Mouse (Mus musculus): ENCODE measurements around the gene Sap30bp.
A peak's percentile ranks its signal among the peaks of the same experiment; 100 is the strongest.

Gene Sap30bp

DNA sequence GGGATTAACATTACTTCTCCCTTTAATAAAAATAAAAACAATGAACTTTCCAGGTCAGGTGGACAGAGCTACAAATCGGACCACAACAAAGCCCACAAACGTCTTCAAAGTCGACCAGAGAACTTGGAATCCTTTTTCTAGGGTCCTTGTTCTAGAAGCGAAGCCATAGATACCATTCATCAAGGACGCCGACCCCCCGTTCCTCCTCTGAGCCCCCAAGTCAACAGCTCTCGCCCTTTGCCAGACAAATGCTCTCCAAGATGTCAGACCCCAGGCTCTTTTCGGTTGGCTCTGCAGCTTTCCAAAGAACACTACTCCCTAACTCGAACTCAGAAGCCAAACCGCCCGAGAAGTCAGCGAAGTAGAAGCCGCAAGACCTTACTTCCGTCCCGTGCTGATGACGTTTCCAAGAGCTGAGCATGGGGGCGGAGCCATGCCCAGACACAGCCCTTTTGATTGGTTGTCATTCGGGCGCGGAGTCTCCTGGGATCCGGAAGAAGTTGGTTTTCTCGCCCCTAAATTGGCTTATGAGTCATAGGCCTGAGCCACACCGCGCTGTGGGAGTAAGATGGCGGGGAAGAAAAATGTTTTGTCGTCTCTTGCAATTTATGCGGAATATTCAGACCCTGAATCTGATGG, at the start of gene Sap30bp, which contains the start of gene Recql5:
Gene Sap30bp, plus strand, starts transcription at position 175 of the 639 bp plus-strand sequence.
Gene Recql5, minus strand, starts transcription at position 370 of the 639 bp plus-strand sequence.
- peak; percentile 98 for DNase-seq

DNA sequence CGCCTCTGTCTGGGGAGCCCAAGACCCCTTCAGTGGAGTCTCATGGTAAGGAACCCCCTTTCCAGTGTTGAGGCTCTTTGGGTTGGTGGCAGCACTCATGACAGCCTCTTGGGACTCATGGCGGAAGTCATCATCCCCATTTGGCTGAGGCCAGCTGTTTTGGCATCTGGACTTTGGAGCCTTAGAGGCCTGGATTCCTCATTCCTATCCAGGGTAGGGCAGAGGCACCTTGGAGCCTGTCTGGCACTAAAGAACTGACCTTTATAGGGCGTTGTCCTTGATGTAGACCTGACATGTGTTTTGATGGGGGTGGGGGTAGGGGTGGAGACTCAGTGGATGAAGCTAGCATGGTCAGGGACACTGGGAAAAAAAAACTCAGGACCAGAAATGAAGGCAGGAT, 48.7 kb upstream of the Sap30bp start:
- no peak for DNase-seq

DNA sequence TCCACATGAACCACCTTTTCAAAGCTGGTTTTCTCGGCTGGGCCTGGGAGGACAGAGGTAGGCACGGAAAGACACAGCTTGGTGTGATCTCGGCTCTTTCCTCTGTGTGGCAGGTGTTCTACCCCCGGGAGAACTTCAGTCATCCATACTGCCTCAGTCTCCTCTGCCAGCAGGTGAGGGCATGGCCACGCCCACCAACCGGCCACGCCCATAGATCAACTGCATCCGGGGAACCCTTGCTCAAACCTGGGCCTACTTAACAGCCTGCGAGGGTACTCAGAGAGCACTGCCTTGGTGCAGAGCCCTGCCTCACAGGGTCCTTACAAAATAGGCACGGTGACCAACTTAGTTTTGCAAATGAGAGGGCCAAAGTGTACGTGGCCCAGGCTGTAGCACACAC, 47.8 kb upstream of the Sap30bp start:
- DNase-seq = no peak

DNA sequence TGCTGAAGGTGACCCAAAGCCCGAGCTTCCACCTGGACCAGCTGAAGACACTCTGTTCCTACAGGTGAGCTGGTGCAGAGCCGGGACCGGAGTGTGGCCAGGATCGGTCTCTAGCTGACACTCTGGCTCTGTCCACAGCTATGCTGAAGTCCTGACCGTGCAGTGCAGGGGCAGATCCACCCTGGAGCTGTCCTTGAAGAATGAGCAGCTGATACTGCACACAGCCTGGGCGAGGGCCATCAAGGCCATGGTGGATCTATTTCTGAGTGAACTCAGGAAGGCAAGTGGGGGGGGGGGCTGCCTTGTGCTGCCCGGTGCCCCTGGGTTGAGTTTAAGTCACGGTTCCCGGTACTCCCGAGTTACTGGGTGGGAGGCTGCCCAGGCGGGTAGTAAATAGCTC, 46.6 kb upstream of the Sap30bp start:
- no peak for DNase-seq

DNA sequence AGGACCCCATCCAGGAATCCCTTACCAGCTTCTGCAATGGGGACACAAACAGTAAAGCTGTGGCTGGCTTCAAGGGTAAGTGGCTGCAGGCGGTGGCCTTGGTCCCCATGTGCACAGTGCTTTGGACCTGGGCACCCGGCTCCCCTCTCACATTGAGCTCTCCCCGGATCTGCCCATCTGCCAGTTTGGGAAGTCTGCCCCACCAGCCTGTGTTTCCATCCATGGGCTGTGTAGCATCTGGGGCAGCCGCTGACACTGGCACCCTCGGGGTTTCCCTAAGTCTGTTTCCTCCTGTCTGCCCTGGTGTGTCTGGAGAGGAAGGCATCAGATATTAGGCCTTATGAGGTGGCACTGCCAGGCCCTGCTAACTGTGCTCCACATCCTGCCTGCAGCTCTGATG, 45.1 kb upstream of the Sap30bp start:
- no peak for DNase-seq

DNA sequence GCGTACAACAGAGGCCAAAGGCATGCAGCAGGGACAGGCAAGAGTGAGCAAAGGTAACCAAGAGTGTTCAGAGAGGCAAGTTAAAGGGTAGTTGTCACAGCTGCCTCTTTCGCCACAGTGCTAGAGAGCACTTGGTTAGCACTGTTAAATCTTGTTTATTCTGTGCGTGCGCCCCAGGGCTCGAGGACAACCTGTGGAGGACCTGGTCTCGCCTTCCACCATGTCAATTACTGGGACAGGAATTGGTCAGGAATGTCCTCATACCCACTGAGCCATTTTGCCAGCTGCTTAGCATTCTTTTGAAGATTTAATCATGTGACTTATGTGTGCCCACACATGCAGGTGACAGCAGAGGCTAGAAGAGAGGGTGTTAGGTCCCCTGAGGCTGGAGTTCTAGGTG, 43.9 kb upstream of the Sap30bp start:
- DNase-seq = no peak

DNA sequence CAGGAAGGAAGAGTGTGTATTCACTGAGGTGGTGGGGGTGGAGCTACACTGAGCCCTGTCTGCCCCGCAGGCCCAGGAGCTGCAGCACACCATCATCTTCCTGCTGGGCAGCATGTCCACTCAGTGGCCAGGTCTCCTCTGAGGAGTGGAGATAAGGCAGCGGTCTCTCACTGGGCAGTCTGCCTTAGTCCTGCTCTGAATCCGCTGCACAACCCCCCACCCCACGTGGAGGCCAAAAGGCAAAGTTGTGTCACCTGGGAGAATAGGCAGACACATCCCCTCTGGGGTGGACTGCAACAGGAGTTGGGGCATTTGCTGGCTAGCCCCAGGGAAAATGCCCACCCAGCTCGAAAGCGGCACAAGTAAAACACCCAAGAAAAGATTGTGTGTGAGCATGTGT, 40.9 kb upstream of the Sap30bp start:
- DNase-seq = no peak

DNA sequence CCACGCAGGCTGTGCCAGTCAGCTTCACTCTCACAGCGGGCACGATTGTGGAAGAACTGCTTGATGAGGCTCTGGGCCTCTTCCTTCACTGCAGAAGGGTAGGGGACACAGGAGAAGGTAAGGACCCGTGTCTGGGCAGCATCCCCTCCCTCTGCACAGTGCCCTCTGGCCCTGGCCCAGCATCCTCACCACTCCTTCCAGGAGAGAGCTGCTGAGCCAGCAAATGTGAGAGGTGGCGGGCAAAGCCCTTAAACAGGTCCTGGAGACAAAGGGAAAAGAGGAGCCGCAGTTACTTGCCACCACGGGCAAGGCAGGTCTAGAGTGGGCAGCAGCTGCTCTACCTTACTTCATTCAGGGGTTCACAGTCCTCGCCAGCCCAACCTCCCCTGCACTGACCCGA, 40.0 kb upstream of the Sap30bp start:
- DNase-seq = no peak

DNA sequence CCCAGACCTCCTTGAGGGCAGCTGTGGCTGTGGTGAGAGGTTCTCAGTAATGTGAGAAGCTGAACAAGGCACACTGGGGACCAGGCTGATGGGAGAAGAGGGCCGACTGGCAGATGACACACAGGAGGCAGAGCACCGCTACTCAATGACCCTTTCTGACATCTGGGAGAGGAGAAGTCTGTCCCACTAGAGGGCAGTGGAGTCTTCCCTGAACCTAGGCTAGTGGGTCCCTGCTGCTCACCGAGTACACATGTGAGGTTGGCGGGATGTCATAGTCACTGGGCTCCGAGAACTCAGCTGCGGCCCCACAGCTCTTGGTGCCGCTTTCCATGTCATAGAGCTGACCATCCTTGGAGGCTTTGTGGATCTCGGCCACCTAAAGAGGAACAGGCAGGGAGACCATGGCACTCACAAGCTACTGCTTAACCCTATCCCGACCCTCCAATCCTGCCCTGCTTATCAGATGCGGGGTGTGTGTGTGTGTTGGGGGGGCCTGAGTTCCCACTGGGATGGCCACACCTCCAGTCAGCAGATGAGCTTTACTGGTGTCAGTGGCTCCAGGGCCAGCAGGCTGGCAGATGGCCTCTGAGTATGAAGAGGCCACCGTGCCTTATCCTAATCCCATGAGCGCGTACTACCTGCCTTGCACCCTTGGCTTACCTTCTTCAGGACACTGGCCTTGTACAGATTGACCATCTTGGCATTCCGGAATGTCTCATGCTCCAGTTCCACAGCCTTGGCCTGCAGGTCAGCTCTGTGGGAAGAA, 38.1 kb upstream of the Sap30bp start:
- no peak for DNase-seq

DNA sequence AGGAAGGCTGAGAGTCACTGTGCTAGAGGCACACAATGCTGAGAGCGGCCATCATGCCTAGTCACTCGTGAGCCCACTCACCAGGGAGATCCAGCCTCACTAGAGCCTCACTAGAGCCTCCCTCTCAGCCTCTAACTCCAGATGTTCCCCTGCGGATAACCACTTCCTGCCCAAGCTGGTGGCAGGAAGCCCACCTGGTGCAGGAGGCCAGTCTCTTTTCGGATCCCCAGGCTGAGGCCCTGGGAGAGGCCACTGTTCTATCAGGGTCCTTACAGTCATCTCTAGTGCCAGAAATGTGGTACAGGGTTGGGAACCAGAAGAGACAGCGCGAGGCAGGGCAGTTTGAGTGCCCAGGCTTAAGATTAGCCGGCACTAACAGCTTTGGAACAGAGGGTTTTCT, 34.6 kb upstream of the Sap30bp start:
- peak; percentile 25 to 33 for DNase-seq

DNA sequence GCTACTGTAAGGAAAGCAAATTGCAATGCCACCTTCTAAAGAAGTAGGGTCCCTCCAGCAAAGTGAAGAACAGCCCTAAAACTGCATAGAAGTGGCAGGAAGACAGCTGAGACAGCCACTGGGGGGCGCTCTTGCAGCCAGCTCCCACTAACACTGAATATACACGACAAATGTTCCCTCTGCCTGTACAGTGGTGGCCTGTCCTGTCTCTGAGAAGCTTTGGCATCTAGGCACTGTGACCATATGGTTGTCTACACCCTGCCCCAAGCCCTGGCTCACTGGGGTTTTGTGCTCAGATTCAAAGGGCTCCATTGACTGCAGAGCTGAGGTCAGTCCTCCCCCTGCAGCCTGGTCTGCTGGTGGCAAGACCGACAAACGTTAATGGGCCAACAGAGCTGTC, 34.2 kb upstream of the Sap30bp start:
- DNase-seq = peak; percentile 78 to 81

DNA sequence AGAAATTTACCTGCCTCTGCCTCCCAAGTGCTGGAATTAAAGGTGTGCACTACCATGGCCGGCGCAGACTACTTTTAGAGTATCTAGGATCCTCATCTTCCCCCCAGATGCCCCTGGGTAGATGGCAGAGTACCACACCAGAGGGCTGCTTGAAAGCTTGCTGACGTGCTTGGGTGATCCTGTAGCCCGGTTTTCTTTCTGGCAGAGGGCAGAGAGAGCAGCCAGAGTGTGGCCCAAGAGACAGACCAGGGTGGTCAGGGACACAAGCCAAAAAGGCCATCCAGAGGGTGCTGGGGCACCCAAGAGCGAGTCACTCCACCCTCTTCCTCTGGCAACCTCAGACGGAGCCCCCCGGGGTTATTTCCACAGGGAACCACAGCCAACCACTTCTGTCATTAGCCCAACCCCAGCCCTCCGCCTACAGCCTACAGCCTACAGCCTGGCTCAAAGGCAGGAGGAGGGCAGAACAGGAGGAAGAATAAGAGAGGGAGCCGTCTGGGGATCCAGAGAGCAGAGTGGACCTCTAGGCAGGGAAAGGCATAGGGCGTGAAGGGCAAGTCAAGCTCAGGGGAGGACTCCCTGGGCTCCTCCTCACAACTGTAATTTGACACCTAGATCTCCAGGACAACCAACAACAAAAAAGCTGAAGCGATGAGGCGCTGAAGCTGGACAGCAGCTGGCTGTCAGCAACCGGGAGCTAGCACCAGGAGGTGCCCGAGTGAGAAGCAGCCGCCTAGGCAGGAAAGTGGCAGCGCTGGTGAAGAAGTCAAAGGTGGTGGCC, 33.4 kb upstream of the Sap30bp start, which contains the start of gene Smim5:
Gene Smim5, plus strand, starts transcription at position 481 of the 781 bp plus-strand sequence.
- no peak for DNase-seq

DNA sequence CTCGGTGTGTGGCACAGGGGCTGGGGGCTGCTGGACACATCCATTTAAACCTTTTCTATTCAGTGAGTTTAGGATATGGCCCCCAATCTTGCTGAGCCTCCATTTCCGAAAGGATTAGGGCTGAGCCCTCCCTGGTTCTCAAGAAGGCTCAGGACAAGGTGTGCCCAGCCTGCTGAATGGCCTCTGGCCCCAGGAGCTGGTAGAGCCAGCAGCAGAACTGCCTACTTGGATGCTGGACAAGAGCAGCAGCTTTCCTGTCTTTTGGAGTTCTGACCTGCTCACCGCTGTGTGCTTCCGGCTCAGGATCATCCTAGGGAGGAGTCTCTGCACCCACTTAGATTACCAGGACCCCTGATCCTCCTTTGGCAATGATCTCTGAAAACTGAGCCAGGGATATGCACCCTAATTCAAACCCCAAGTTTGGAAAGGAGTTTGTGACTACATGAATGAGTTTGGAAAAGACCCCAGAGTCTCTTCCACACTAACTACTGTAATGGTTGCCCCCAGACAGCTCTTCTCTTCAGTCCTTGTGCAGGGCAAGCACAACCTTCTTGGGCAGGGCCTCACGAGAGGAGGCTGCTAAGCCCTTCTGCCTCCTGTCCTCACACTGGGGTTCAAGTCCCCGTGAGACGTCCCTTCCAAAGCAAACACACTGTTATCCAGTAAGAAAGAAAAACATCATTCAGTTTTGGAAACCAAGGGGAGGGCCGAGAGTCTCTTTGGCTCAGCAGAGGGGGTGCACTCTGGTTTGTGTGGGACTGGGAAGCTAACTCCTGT, 32.3 kb upstream of the Sap30bp start:
- no peak for DNase-seq

DNA sequence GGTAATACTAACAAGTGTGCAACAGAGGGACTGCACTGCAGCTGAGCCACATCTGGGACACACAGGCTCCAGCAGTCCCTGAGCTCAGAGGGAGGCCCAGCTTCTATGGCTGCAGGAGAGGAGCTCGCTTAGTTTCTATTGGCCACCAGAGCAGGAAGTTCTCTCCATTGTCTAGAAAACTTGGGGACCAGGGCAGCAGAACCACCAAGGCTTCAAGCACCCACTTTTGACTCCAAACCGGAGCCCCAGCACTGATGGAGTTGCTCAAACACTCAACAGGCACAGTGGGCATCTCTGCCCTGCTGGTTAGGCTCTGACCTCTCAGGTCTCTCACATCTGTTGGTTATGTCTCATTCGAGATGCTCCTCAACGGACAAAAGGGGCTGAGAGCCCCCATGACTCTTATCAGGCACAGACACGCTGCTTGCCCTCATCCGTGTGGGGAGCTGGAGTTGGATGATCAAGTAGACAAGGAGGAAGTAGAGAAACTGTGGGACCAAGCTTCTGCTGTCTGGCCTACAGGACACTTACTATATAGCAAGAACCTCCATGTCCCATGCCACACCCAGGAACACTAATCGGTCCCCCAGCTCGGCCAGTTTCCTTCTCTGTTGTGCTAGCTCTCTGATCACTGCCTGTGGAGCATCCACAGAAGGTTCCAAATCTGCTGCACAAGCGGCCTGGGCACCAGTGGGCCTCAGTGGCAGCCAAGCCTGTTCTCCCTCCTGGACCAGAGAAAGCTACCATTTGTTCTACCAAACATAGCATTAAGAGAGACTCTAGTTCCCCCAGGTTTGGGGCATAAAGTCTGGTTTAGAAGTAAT, 31.5 kb upstream of the Sap30bp start:
- DNase-seq = no peak

DNA sequence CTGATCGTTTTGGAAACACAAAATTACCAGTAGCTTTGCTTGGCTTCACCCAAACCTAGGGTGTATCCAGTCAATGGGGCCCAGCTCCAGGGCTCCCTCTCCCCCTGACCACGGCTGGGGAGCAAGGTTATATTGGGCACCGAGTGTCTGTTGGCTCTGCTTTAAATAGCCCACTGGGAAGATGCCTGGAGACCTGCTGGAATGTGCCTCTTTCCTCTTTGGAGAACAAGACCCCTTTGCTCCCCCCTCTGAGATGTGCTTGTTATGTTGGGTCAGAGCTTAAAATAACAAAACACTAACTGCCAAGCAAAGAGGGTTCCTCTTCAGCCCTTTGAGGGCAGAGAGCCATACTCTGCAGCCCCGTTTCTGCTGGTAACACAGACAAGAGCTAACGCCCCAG, 30.9 kb upstream of the Sap30bp start:
- no peak for DNase-seq

DNA sequence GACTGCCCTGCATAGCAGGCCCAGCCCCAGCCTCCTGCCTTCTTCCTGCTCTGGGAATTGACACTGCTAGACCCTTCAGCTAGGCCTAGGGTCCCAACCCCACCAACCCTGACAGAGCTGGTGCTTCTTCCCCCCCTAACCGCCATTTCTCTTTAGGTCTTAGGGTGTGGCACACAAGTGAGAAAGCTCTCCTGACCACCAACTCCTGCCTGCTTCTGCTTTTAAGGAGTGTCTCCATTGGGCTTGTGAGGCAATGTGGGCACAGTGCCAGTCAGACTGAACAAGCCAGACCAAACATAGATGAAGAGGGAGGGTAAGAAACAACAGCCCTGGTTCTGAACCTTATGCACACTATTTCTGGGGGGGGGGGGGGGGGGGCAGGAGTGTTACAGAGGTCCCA, 30.3 kb upstream of the Sap30bp start:
- DNase-seq = peak in 1 of 2 experiments; percentile 34

DNA sequence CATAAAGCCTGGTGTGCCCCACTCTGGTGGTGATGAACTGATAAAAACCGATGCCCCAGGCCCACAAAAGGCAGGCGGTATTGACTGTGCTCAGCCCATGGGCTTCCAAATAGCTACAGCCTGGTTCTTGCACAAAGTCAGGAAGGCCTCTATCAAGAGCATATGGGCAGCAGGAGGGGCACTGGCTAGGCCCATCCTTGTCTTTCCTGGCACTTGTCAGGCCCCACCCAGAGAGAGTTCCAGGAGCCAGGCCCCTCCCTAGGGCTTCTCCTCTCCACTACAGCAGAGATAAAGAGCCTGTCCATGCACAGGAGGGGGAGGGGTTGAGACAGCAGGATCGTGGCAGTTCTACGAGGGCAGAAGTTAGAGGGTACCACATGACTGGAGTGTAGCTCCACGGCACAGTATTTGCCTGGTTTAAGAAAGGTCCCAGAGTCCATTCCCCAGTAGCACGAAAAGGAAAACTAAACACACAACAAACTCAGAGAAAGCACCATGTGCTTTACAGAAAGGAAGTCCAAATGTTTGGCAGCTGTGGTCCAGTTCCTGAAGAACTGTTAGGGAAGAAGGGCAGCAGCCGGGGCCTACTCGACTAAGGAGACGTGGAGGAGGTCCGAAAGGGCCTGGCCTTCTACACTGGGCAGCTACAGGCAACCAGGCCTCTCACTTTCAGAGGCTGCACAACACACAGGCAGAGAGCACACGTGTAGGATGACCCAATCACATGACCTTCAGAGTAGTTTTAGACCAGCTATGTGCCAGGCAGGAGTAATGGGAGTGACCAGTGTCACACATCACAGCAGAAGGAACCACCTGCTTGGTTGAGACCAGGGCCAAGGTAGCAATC, 29.5 kb upstream of the Sap30bp start:
- no peak for DNase-seq

DNA sequence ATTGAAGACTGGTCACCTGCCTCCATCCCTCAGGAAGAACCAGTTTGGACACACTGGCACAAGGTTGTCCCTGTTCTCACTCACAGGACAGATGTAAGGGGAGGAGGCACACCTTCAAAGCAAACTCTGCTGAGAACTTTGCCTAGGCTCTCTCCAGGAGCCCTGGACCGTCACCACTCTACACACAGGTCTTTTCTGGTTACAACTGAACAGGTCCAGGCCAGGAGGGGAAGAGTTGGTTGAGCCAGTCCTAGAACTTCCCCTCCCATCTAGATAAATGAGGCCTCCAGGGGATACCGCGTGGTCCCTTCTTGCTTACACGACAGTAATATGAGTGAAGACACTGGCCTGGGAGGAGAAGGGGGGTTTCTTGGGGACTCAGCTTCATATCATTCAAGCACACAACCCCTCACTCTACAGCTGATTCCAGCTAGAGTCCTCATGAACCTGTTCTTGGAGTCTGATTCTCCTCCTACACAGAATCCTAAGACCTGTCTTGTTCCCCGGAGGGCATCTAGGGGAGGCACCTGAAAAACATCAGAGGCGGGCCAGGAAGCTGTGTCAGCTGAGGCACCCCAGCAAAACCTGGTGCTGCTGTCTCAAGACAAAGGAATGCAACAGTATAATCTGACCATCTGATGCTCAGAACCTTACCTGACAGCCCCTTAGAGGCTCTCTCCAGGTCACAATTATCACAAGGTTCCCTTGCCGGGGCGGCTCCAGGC, 28.7 kb upstream of the Sap30bp start:
- no peak for DNase-seq

DNA sequence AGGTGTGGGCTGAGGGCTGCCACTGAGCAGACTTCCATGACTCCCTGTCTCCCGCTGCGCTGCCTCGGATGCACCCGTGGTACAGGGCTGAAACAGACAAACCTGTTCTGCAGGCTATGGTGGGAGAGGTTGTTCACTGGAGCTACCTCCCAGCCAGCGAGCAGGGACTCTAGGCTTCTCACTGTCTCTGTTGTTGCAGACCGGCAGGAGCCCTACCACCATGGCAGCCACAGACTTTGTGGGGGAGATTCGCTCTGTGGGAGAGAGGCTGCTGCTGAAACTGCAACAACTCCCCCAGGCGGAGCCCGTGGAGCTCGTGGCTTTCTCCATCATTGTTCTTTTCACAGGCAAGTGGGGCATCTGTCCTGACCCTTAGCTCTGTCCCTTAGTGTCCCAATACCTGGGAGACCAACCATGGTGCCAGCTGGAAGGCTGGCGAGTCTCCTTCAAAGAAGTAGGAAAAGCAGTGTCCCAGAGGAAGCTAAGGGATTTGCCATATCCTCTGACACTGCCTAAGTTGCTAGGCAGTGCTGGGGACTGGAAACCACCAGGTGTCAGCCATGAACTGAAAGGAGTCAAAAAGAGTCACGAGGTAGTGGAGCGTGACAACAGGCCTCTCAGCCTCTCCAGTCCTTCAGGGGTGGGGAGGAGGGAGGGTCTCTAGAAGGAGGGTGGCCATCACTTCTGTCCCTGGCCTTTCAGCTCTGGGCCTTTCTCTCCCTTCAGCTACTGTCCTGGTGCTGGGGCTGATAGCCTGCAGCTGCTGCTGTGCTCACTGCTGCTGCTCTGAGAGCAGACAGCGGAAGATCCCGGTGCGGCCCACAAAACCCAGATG, 27.9 kb upstream of the Sap30bp start:
- DNase-seq = no peak

Data from B cell, adult 2 months (primary cell).